Mouse (Mus musculus) stomach, embryonic 15.5 days (tissue): Measurements from ENCODE around the gene Pard3b. TPM values are rescaled to one million over a fixed set of nuclear protein-coding genes. Genes with fewer than 3 reads are reported as not detected.

Experiments
- ATAC-seq: fragments of 200-750 bp; cut with Nextera tagmentation; 2 replicates; pipeline ENCODE4 v1.8.0; 2017; ENCODE audit warnings: low read depth, moderate number of reproducible peaks, moderate TSS enrichment; ENCODE audit not compliant: insufficient read depth, low FRiP score
- H3K27ac ChIP-seq: fragments of 300-500 bp; sonication (generic); 2 replicates; pipeline ENCODE4 v1.5.1; 2015; ENCODE audit warnings: mild to moderate bottlenecking, inconsistent platforms
- H3K27me3 ChIP-seq: fragments of 300-500 bp; sonication (generic); replicated peaks from 2 replicates; pipeline ENCODE4 v1.6.1; 2015; ENCODE audit warnings: inconsistent platforms
- H3K36me3 ChIP-seq: fragments of 300-500 bp; sonication (generic); 2 replicates; pipeline ENCODE4 v1.6.1; 2015; ENCODE audit warnings: inconsistent platforms
- H3K4me1 ChIP-seq: fragments of 300-500 bp; sonication (generic); 2 replicates; pipeline ENCODE4 v1.6.1; 2015; ENCODE audit warnings: inconsistent platforms
- H3K4me2 ChIP-seq: fragments of 300-500 bp; sonication (generic); 2 replicates; pipeline ENCODE4 v1.6.1; 2015; ENCODE audit warnings: mild to moderate bottlenecking, inconsistent platforms
- H3K4me3 ChIP-seq: fragments of 300-500 bp; sonication (generic); replicated peaks from 2 replicates; pipeline ENCODE4 v1.5.1; 2015; ENCODE audit warnings: inconsistent platforms
- H3K9ac ChIP-seq: fragments of 300-500 bp; sonication (generic); 2 replicates; pipeline ENCODE4 v1.6.1; 2015; ENCODE audit warnings: inconsistent platforms
- H3K9me3 ChIP-seq: fragments of 300-500 bp; sonication (generic); 2 replicates; pipeline ENCODE4 v1.6.1; 2016; ENCODE audit warnings: inconsistent platforms
- WGBS: fragments of 180-500 bp; shearing (Covaris S2); methylation state at CpG from one replicate; pipeline ENCODE4 v1.1.7; 2015; 5-methylcytosine and 5-hydroxymethylcytosine counted together
- polyA plus RNA-seq: library from polyadenylated mRNA; unstranded; fragments of >200 nt; fragmentation: Nextera tagmentation; extraction: Ambion mirVana; gene quantifications from 2 replicates; pipeline ENCODE4 v1.2.1, GENCODE M21; 2015

The Pard3b gene
- polyA plus RNA-seq, 1 experiment from 2014 or later, result 28.9 TPM

DNA sequence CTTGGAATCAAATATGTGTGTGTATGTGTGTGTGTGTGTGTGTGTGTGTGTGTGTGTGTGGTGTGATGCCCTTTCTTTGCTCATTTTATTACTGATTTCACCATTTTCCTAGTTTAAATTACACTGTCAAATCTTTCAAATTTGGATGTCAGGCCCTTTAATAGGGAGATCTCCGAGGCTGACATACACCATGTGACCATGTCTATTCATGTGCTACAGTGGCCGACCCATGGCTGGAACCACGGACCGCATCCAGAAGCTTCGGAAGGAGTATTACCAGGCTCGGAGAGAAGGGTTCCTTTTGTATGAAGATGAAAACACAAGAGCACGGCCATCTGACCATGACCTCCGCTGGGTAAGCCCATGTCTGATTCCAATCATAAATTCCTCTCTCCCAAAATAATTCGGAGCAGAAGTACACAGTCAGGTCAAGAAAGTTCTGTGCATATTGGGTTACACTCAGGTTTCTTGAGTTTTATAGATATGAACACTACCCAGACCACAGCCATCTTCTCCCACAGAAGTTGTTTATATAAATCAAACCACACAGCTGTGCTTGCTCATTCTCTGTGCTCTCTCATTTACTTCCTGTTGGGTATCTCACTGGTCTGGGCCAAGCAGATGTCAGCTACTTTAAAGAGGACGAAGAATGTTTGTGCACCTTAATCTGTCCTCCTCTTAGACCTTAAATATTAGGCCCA lies 894.0 kb downstream of the Pard3b start:
- ATAC-seq, result no peak
- no peak overlapping the region for H3K27ac ChIP-seq
- no peak overlapping the region for H3K4me3 ChIP-seq
- no peaks in the 10 kb centered on the region for H3K27me3 ChIP-seq
- no peaks in the 10 kb centered on the region for H3K4me1 ChIP-seq
- no peak overlapping the region for H3K9ac ChIP-seq
- H3K4me2 ChIP-seq, result no peak overlapping the region
- WGBS, result 60% methylated on average over 10 of the region's 10 CpGs
- no peaks in the 10 kb centered on the region for H3K36me3 ChIP-seq
- no peaks in the 10 kb centered on the region for H3K9me3 ChIP-seq

- WGBS, result 88% methylated on average over 4 of the region's 4 CpGs
- Histone ChIP-seq H3K4me1 (no peaks in the 10 kb centered on the region), H3K36me3 (no peaks in the 10 kb centered on the region), H3K4me2 (no peak overlapping the region), H3K4me3 (no peak overlapping the region), H3K9ac (no peak overlapping the region), H3K9me3 (no peaks in the 10 kb centered on the region), H3K27me3 (no peaks in the 10 kb centered on the region), H3K27ac (no peak overlapping the region)
- ATAC-seq, result no peak
These were observed 910.3 kb downstream of the Pard3b start for GRCm38 (mm10) chr1:62548953-62549352.

GRCm38 (mm10) chr1:62550546-62550945 lies 911.9 kb downstream of the Pard3b start:
- 35% methylated on average over 2 of the region's 2 CpGs for WGBS
- ATAC-seq, result no peak
- no peaks in the 10 kb centered on the region for H3K4me1 ChIP-seq
- no peaks in the 10 kb centered on the region for H3K36me3 ChIP-seq
- no peak overlapping the region for H3K4me3 ChIP-seq
- H3K9ac ChIP-seq, result no peak overlapping the region
- H3K27me3 ChIP-seq, result no peaks in the 10 kb centered on the region
- no peaks in the 10 kb centered on the region for H3K9me3 ChIP-seq
- H3K27ac ChIP-seq, result 0 out of 2 replicates have a peak overlapping the region, but pooled peaks have one; percentile 48
- H3K4me2 ChIP-seq, result no peak overlapping the region

DNA sequence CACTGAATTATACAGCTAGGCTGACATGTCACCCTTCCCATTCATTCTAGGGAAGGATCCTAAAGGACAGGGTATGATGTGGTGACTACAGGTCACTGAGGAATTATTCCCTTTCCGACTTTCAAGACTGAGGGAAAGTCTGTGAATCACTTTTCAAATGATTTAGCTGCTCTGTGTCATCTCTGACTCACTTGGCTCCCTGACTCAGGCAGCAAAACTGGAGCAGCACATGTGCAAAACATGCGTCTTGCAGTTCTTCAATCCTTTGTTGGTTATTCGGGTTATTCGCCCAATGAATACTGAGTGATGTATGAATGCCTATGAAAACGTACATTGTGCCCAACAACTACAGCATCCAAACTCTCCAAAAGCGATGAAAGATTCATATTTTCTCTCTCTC lies 912.9 kb downstream of the Pard3b start:
- Histone ChIP-seq H3K4me1 (no peaks in the 10 kb centered on the region), H3K27ac (peak overlapping the region; percentile 59; the same call in 1 of the 2 replicates)
- ATAC-seq, result no peak

GRCm38 (mm10) chr1:62555838-62556237 lies 917.2 kb downstream of the Pard3b start:
- 48% methylated on average over 1 of the region's 1 CpGs for WGBS
- H3K9ac ChIP-seq, result no peak overlapping the region
- H3K27ac ChIP-seq, result no peak overlapping the region
- no peak for ATAC-seq
- no peak overlapping the region for H3K4me3 ChIP-seq
- H3K9me3 ChIP-seq, result no peaks in the 10 kb centered on the region
- H3K27me3 ChIP-seq, result no peaks in the 10 kb centered on the region
- no peaks in the 10 kb centered on the region for H3K36me3 ChIP-seq
- no peaks in the 10 kb centered on the region for H3K4me1 ChIP-seq
- H3K4me2 ChIP-seq, result no peak overlapping the region

More for the DNA sequence above, 912.9 kb downstream of the Pard3b start:
- 71% methylated on average over 6 of the region's 6 CpGs for WGBS
- Histone ChIP-seq H3K4me3 (no peak overlapping the region), H3K27me3 (no peaks in the 10 kb centered on the region), H3K9ac (no peak overlapping the region), H3K4me2 (no peak overlapping the region), H3K9me3 (no peaks in the 10 kb centered on the region), H3K36me3 (no peaks in the 10 kb centered on the region)

DNA sequence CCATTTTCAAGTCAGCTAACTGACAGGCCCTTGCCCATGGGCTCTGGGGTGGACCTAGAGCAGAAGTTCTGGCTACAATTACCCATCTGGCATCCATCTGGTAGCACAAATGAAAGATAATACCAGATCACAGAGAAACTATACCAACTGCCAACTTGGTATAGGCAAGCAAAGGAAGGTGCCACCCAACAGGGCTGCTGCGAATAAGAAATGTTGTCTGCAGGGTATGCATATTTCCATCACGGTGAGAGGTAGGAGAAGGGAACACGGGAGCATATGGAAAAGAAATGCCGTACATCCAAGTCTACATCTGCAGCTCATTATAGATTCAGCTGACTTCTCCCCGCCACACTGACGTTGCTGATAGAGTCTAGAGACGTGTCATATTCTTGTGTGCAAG lies 924.4 kb downstream of the Pard3b start:
- WGBS, result 89% methylated on average over 7 of the region's 7 CpGs
- no peaks in the 10 kb centered on the region for H3K36me3 ChIP-seq
- H3K27me3 ChIP-seq, result no peaks in the 10 kb centered on the region
- no peak overlapping the region for H3K4me3 ChIP-seq
- H3K27ac ChIP-seq, result no peak overlapping the region
- no peaks in the 10 kb centered on the region for H3K9me3 ChIP-seq
- ATAC-seq, result no peak
- H3K4me1 ChIP-seq, result no peaks in the 10 kb centered on the region
- no peak overlapping the region for H3K4me2 ChIP-seq
- H3K9ac ChIP-seq, result no peak overlapping the region

- H3K4me1 ChIP-seq, result no peaks in the 10 kb centered on the region
- H3K9me3 ChIP-seq, result no peaks in the 10 kb centered on the region
- no peak overlapping the region for H3K9ac ChIP-seq
- H3K4me2 ChIP-seq, result no peak overlapping the region
- 59% methylated on average over 13 of the region's 13 CpGs for WGBS
- H3K36me3 ChIP-seq, result no peaks in the 10 kb centered on the region
- H3K27me3 ChIP-seq, result no peaks in the 10 kb centered on the region
- H3K4me3 ChIP-seq, result no peak overlapping the region
- ATAC-seq, result no peak
- H3K27ac ChIP-seq, result no peak overlapping the region
These were observed 925.9 kb downstream of the Pard3b start for GRCm38 (mm10) chr1:62564245-62565119.

GRCm38 (mm10) chr1:62565120-62565809 lies 926.6 kb downstream of the Pard3b start:
- H3K4me2 ChIP-seq, result no peak overlapping the region
- no peak overlapping the region for H3K4me3 ChIP-seq
- H3K27ac ChIP-seq, result no peak overlapping the region
- no peak for ATAC-seq
- H3K9ac ChIP-seq, result no peak overlapping the region
- H3K27me3 ChIP-seq, result no peaks in the 10 kb centered on the region
- no peaks in the 10 kb centered on the region for H3K4me1 ChIP-seq
- H3K36me3 ChIP-seq, result no peaks in the 10 kb centered on the region
- no peaks in the 10 kb centered on the region for H3K9me3 ChIP-seq
- WGBS, result 69% methylated on average over 9 of the region's 9 CpGs

- H3K4me3 ChIP-seq, result no peak overlapping the region
- H3K4me2 ChIP-seq, result no peak overlapping the region
- H3K9me3 ChIP-seq, result no peaks in the 10 kb centered on the region
- no peaks in the 10 kb centered on the region for H3K36me3 ChIP-seq
- no peak overlapping the region for H3K9ac ChIP-seq
- H3K27ac ChIP-seq, result no peak overlapping the region
- 25% methylated on average over 4 of the region's 4 CpGs for WGBS
- H3K27me3 ChIP-seq, result no peaks in the 10 kb centered on the region
- no peaks in the 10 kb centered on the region for H3K4me1 ChIP-seq
- no peak for ATAC-seq
These were observed 928.0 kb downstream of the Pard3b start for GRCm38 (mm10) chr1:62566596-62566995.

- 60% methylated on average over 3 of the region's 3 CpGs for WGBS
- no peaks in the 10 kb centered on the region for H3K9me3 ChIP-seq
These were observed 938.4 kb downstream of the Pard3b start for GRCm38 (mm10) chr1:62576939-62577590.

GRCm38 (mm10) chr1:62579024-62579765 lies 940.6 kb downstream of the Pard3b start:
- WGBS, result 31% methylated on average over 7 of the region's 7 CpGs
- H3K27me3 ChIP-seq, result no peaks in the 10 kb centered on the region
- no peak overlapping the region for H3K9ac ChIP-seq
- H3K36me3 ChIP-seq, result no peaks in the 10 kb centered on the region
- H3K4me2 ChIP-seq, result no peak overlapping the region
- no peak overlapping the region for H3K4me3 ChIP-seq
- H3K4me1 ChIP-seq, result no peaks in the 10 kb centered on the region
- ATAC-seq, result peak; percentile 77
- no peaks in the 10 kb centered on the region for H3K9me3 ChIP-seq
- peak overlapping the region; percentile 76 for H3K27ac ChIP-seq

More at GRCm38 (mm10) chr1:62576939-62577590, 938.4 kb downstream of the Pard3b start:
- no peaks in the 10 kb centered on the region for H3K36me3 ChIP-seq
- H3K27me3 ChIP-seq, result no peaks in the 10 kb centered on the region
- H3K4me2 ChIP-seq, result no peak overlapping the region
- H3K4me1 ChIP-seq, result no peaks in the 10 kb centered on the region
- H3K9ac ChIP-seq, result no peak overlapping the region
- H3K4me3 ChIP-seq, result no peak overlapping the region
- ATAC-seq, result no peak
- H3K27ac ChIP-seq, result no peak overlapping the region
